Mouse (Mus musculus) lung, adult 2 months (tissue): ENCODE results near the gene Pfas. TPM values are rescaled to one million over a fixed set of nuclear protein-coding genes. Genes with fewer than 3 reads are reported as not detected.

Experiments used
- DNase-seq: peaks from one replicate; pipeline ENCODE4 v3.0.0; 2022
- H3K4me1 ChIP-seq: fragments of 200-500 bp; 2 replicates; pipeline ENCODE4 v1.6.1; 2011; ENCODE audit warnings: low read length; ENCODE audit not compliant: control insufficient read depth, insufficient read depth
- H3K4me3 ChIP-seq: fragments of 200-500 bp; replicated peaks from 2 replicates; pipeline ENCODE3; 2011; ENCODE audit warnings: low read depth, mild to moderate bottlenecking, control low read depth, low read length; ENCODE audit errors: extremely low read depth
- CTCF ChIP-seq: fragments of 200-500 bp; IDR thresholded peaks from 2 replicates; pipeline ENCODE4 v1.5.1; 2011; ENCODE audit warnings: mild to moderate bottlenecking, low read length, control low read depth; ENCODE audit not compliant: insufficient read depth
- POLR2A ChIP-seq: fragments of 200-500 bp; IDR thresholded peaks from 2 replicates; pipeline ENCODE4 v1.6.1; 2011; ENCODE audit warnings: low read depth, mild to moderate bottlenecking, control low read depth, low read length, borderline replicate concordance; ENCODE audit errors: extremely low read depth
- WGBS: fragments of 180-500 bp; shearing (Covaris S2); methylation state at CpG from one replicate; pipeline ENCODE4 v1.1.7; 2018; 5-methylcytosine and 5-hydroxymethylcytosine counted together
- polyA plus RNA-seq: library from polyadenylated mRNA; depleted of rRNA; stranded (reverse); fragments of >200 nt; gene quantifications from 2 replicates; pipeline ENCODE4 v1.2.3, GENCODE M21; 2012

Gene Pfas
- polyA plus RNA-seq, 1 experiment: 11.3 TPM

DNA sequence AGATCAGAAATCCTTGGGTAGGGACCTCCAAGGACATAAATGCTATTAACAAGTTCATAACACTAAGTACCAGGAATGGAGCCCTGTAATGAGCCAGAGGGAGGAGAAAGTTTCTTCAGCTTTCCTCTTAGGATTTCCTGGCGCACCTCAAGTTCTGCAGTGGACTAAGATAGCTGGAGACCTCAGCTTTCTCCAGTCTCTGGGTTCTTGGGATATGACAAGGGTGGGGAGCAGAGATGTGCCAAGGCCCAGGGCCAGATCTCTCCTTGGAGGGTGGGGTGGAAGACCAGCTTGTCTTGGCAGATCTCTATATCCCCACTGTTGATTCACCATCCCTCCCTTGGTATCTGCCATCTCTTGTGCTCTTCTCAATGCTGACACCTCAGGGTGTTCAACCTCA is 32.7 kb downstream of the Pfas start:
- DNase-seq: no peak
- no peak for TF ChIP-seq CTCF
- TF ChIP-seq POLR2A: no peak
- no peak overlapping the region for H3K4me3 ChIP-seq
- 81% methylated on average over 1 of the region's 1 CpGs for WGBS
- peaks cover 8% of the 10 kb centered on the region; the same call in 1 of the 2 replicates for H3K4me1 ChIP-seq

- TF ChIP-seq POLR2A (no peak), CTCF (no peak)
- DNase-seq: no peak
- H3K4me3 ChIP-seq: no peak within 1 kb of the TSS
- peaks cover 10% of the 10 kb centered on the region for H3K4me1 ChIP-seq
- WGBS: 79% methylated on average over 7 of the region's 7 CpGs
Observed at GRCm38 (mm10) chr11:68975085-68975484, 33.2 kb downstream of the Pfas start, which contains the start of gene Rangrf. TSS of gene Rangrf (minus strand) at chr11:68975185.

GRCm38 (mm10) chr11:68974059-68974450 is 34.2 kb downstream of the Pfas start:
- TF ChIP-seq POLR2A: no peak
- TF ChIP-seq CTCF: no peak
- no peak for DNase-seq
- peak overlapping the region; percentile 52 for H3K4me3 ChIP-seq
- WGBS: 31% methylated on average over 6 of the region's 6 CpGs
- H3K4me1 ChIP-seq: peaks cover 14% of the 10 kb centered on the region

DNA sequence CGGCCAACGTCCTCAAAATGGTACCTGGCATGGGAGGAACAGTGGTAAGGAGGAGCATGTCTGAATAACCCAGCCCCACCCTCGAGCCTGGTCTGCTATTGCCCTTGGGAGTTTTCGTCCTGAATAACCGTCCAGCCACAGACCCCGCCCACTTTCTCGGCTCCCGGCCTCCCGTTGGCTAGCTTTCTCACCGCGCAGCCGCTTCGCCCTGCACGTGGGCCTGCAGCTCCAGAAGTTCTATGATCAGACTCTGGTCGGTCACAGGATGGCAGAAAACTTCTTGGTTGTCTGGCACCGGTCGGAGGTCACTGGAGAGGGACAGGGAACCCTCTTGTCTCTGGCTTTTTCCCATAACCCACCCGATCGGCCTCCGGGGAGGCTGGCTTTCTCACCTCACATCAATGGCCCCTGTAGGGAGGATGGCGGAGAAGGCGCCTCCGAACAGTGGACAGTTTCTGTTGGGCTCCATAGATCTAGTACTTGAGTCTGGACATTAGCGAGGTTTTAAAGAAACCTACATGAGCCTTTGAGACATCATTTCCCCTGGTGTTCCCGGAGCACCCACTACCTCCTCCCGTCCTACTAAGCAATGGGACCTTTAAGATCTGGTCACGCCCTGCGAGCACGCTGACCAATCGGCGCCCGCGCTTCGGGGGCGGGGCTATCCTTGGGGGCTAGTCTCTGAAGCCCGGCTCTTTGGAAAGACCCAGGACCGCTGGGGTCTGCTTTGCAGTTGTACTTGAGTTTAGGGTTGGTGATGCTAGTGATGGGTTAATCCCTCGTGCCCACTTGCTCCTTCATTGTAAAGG is 34.8 kb downstream of the Pfas start:
- peaks cover 17% of the 10 kb centered on the region for H3K4me1 ChIP-seq
- DNase-seq: peak; percentile 89
- peak overlapping the region; percentile 56 for H3K4me3 ChIP-seq
- WGBS: under 1% methylated on average over 38 of the region's 38 CpGs

DNA sequence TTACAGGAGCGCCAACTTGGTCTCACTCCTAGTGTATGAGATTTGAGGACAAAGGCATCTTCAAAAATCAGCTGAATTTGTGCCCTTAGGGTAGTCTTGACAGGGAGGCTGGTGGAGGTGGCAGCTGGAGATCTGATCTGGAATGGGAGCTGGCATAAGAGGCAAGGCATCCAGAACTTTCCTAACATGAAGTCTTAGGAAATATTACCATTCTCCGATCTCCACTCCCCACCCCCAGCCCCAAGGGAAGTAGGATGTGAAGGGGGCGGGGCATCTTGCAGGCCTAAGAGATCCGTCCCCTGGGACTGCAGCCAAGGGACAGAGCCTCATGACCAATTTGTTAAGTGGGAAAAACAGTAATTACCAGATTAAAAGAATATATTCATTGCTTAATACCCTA is 38.0 kb downstream of the Pfas start:
- no peak for TF ChIP-seq CTCF

DNA sequence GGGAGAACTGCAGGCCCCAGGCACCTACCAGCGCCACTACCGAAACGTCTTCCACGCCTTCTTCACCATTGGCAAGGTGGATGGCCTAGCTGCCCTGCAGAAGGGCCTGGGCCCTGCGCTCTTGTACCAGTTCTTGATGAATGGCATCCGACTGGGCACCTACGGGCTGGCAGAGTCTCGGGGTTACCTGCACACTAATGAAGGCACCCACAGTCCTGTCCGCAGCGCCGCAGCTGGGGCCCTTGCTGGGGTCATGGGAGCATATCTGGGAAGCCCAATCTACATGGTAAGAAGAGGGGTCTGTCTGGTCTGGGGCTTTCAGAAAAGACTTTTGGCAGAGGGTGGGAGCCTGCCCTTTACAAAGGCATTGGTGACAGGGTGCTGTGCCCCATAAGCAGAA is 39.5 kb downstream of the Pfas start:
- peaks cover 17% of the 10 kb centered on the region for H3K4me1 ChIP-seq
- 90% methylated on average over 11 of the region's 11 CpGs for WGBS
- no peak for DNase-seq
- H3K4me3 ChIP-seq: no peak overlapping the region
- TF ChIP-seq CTCF (no peak), POLR2A (no peak)

More for the DNA sequence above, 38.0 kb downstream of the Pfas start:
- Histone ChIP-seq H3K4me3 (no peak overlapping the region), H3K4me1 (peaks cover 17% of the 10 kb centered on the region)
- 30% methylated on average over 4 of the region's 4 CpGs for WGBS
- DNase-seq: no peak

GRCm38 (mm10) chr11:68967337-68968282 is 40.6 kb downstream of the Pfas start, which contains the start of gene Slc25a35:
TSS of gene Slc25a35 (plus strand) at chr11:68968131.
- Histone ChIP-seq H3K4me3 (peak within 1 kb of the TSS; percentile 66), H3K4me1 (peaks cover 14% of the 10 kb centered on the region)
- DNase-seq: peak; percentile 94
- WGBS: under 1% methylated on average over 50 of the region's 50 CpGs
- TF ChIP-seq POLR2A: peak; percentile 43; the same call in 1 of the 2 replicates
- TF ChIP-seq CTCF: no peak

DNA sequence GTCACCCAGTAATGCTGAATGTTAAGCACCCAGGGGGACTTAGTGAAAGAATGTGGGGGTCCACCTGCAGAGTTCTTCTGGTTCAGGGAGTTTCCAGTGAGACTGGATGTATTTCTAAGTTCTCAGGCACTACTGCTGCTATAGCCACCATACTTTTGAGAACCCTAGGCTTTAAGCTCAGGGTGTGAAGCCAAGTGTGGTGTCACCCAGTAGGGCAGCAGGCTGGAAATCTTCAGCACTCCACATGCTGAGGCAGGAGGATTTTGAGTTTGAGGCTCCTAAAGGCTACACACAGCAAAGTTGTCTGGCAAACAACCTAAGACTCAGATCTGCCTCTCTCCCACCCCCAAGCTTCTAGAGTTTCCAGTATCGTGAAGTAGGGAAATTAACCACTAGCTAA is 41.7 kb downstream of the Pfas start:
- TF ChIP-seq CTCF (no peak), POLR2A (no peak)
- Histone ChIP-seq H3K4me1 (peaks cover 14% of the 10 kb centered on the region), H3K4me3 (no peak overlapping the region)
- no peak for DNase-seq
- whole genome bisulfite sequencing: 21% methylated on average over 1 of the region's 1 CpGs

GRCm38 (mm10) chr11:68965845-68966244 is 42.4 kb downstream of the Pfas start:
- H3K4me1 ChIP-seq: peaks cover 12% of the 10 kb centered on the region
- no peak overlapping the region for H3K4me3 ChIP-seq
- DNase-seq: peak; percentile 51
- TF ChIP-seq CTCF: no peak
- no peak for TF ChIP-seq POLR2A
- WGBS: 30% methylated on average over 3 of the region's 3 CpGs
